Mouse (Mus musculus) CH12.LX (cell line): ENCODE measurements around the gene Tmed2. TPM values are rescaled to one million over a fixed set of nuclear protein-coding genes. Genes with fewer than 3 reads are reported as not detected.

ENCODE experiments used
- DNase-seq: peaks from one replicate; pipeline ENCODE4 v3.0.0-alpha.2; 2013; ENCODE audit errors: extremely low read depth
- H3K27ac ChIP-seq: 2 replicates; pipeline ENCODE4 v1.5.1; 2012; ENCODE audit warnings: low read depth, mild to moderate bottlenecking, control low read depth, moderate library complexity; ENCODE audit not compliant: insufficient read depth
- H3K27me3 ChIP-seq: replicated peaks from 2 replicates; pipeline ENCODE3; 2012; ENCODE audit warnings: inconsistent platforms
- H3K36me3 ChIP-seq, 2 experiments: replicated peaks in 1 of 2; 2 replicates each; pipeline versions ENCODE3 to v1.6.1; 2012; ENCODE audit warnings: inconsistent platforms in 1 of 2, low read length in 1 of 2, mild to moderate bottlenecking in 1 of 2, mixed read lengths in 1 of 2, moderate library complexity in 1 of 2; ENCODE audit not compliant: control insufficient read depth in 1 of 2, insufficient read depth in 1 of 2
- H3K4me1 ChIP-seq, 2 experiments: 2 replicates each; pipeline ENCODE4 v1.6.1; 2012; ENCODE audit warnings: inconsistent platforms in 1 of 2, moderate library complexity in 1 of 2; ENCODE audit not compliant: insufficient read depth in 2 of 2, control insufficient read depth in 1 of 2
- H3K4me2 ChIP-seq: 2 replicates; pipeline ENCODE4 v1.6.1; 2012; ENCODE audit warnings: low read depth, mild to moderate bottlenecking, control low read depth; ENCODE audit not compliant: poor library complexity, insufficient read depth, severe bottlenecking
- H3K4me3 ChIP-seq, 3 experiments: fragments of 150-350 bp in 1 of 3; sonication (generic) in 1 of 3; replicated peaks in 1 of 3; 2 replicates each; pipeline versions ENCODE3 to v1.5.1; 2011 to 2012; ENCODE audit warnings: low read depth in 2 of 3, low read length in 2 of 3, mild to moderate bottlenecking in 2 of 3, moderate library complexity in 2 of 3, control low read depth in 1 of 3, improper control_type of control experiment in 1 of 3, inconsistent platforms in 1 of 3, mixed read lengths in 1 of 3; ENCODE audit not compliant: poor library complexity in 1 of 3
- H3K79me2 ChIP-seq: replicated peaks from 2 replicates; pipeline ENCODE4 v1.6.1; 2012; ENCODE audit warnings: mild to moderate bottlenecking, moderate library complexity; ENCODE audit not compliant: control insufficient read depth, poor library complexity, insufficient read depth, severe bottlenecking; ENCODE audit errors: extremely low read depth
- H3K9ac ChIP-seq: 2 replicates; pipeline ENCODE4 v1.6.1; 2012; ENCODE audit warnings: low read depth, mild to moderate bottlenecking, control low read depth, moderate library complexity; ENCODE audit not compliant: insufficient read depth
- H3K9me3 ChIP-seq: replicated peaks from 2 replicates; pipeline ENCODE3; 2012; ENCODE audit warnings: low read length, inconsistent platforms, mixed read lengths
- BHLHE40 ChIP-seq: IDR thresholded peaks from 2 replicates; pipeline ENCODE4 v1.6.1; 2011; ENCODE audit warnings: mild to moderate bottlenecking, low read depth, low read length, improper control_type of control experiment
- CTCF ChIP-seq, 2 experiments: IDR thresholded peaks in 1 of 2; conservative IDR thresholded peaks in 1 of 2; 2 replicates each; pipeline ENCODE4 v1.5.1; 2011 to 2012; ENCODE audit warnings: low read depth in 2 of 2, low read length in 2 of 2, improper control_type of control experiment in 1 of 2, inconsistent platforms in 1 of 2, mild to moderate bottlenecking in 1 of 2, moderate library complexity in 1 of 2
- E2F4 ChIP-seq: IDR thresholded peaks from 2 replicates; pipeline ENCODE4 v1.6.1; 2011; ENCODE audit warnings: low read depth, low read length, improper control_type of control experiment; ENCODE audit not compliant: insufficient replicate concordance
- ELF1 ChIP-seq: IDR thresholded peaks from 2 replicates; pipeline ENCODE4 v1.6.1; 2014; ENCODE audit warnings: low read depth, mild to moderate bottlenecking, inconsistent platforms, low read length, improper control_type of control experiment
- EP300 ChIP-seq: IDR thresholded peaks from 2 replicates; pipeline ENCODE4 v1.6.1; 2011; ENCODE audit warnings: low read length, improper control_type of control experiment
- KAT2A ChIP-seq: IDR thresholded peaks from 2 replicates; pipeline ENCODE4 v1.6.1; 2012; ENCODE audit warnings: low read length, improper control_type of control experiment, inconsistent platforms; ENCODE audit not compliant: insufficient replicate concordance
- NELFE ChIP-seq: IDR thresholded peaks from 2 replicates; pipeline ENCODE4 v1.6.1; 2011; ENCODE audit warnings: low read depth, low read length, improper control_type of control experiment
- NRF1 ChIP-seq: IDR thresholded peaks from 2 replicates; pipeline ENCODE4 v1.6.1; 2014; ENCODE audit warnings: low read depth, mild to moderate bottlenecking, inconsistent platforms, low read length, improper control_type of control experiment, moderate library complexity
- PAX5 ChIP-seq: IDR thresholded peaks from 2 replicates; pipeline ENCODE4 v1.6.1; 2012; ENCODE audit warnings: low read length, inconsistent platforms, mixed read lengths
- POLR2A ChIP-seq: IDR thresholded peaks from 2 replicates; pipeline ENCODE4 v1.6.1; 2011; ENCODE audit warnings: low read depth, mild to moderate bottlenecking, improper control_type of control experiment, low read length
- POLR2AphosphoS2 ChIP-seq: IDR thresholded peaks from 2 replicates; pipeline ENCODE4 v1.6.1; 2011; ENCODE audit warnings: low read depth, low read length, improper control_type of control experiment
- RAD21 ChIP-seq: IDR thresholded peaks from 2 replicates; pipeline ENCODE4 v1.6.1; 2011; ENCODE audit warnings: low read depth, mild to moderate bottlenecking, low read length, improper control_type of control experiment, moderate library complexity
- RCOR1 ChIP-seq: conservative IDR thresholded peaks from 2 replicates; pipeline ENCODE4 v1.6.1; 2012; ENCODE audit warnings: low read depth, mild to moderate bottlenecking, inconsistent platforms, low read length, improper control_type of control experiment
- SIN3A ChIP-seq: IDR thresholded peaks from 2 replicates; pipeline ENCODE4 v1.6.1; 2012; ENCODE audit warnings: low read length, improper control_type of control experiment, inconsistent platforms
- SMC3 ChIP-seq: IDR thresholded peaks from 2 replicates; pipeline ENCODE4 v1.6.1; 2011; ENCODE audit warnings: low read depth, low read length, improper control_type of control experiment
- ZMIZ1 ChIP-seq: IDR thresholded peaks from 2 replicates; pipeline ENCODE4 v1.6.1; 2012; ENCODE audit warnings: low read depth, mild to moderate bottlenecking, inconsistent platforms, low read length, improper control_type of control experiment
- ZNF384 ChIP-seq: IDR thresholded peaks from 2 replicates; pipeline ENCODE4 v1.6.1; 2012; ENCODE audit warnings: low read depth, low read length, improper control_type of control experiment, inconsistent platforms
- dilution Hi-C: fragments of 300-500 bp; cut with MboI; formaldehyde crosslinking; loops from 2 replicates; pipeline ENCODE4 v1.14.3; 2020; ENCODE audit warnings: low sequenced_read_pairs; ENCODE audit not compliant: extremely low pct_unique_long_range_greater_than_20kb, extremely low pct_ligation_motif_present
- in situ Hi-C: fragments of 300-500 bp; cut with MboI; formaldehyde crosslinking; loops from 3 replicates; pipeline ENCODE4 v1.14.3; 2019; ENCODE audit warnings: low sequenced_read_pairs, low pct_ligation_motif_present, low pct_unique_long_range_greater_than_20kb, mixed read lengths
- polyA plus RNA-seq: library from polyadenylated mRNA; unstranded; fragments of >175 nt; gene quantifications from 2 replicates; pipeline ENCODE4 v1.2.1, GENCODE M21; 2012; ENCODE audit warnings: low read depth; ENCODE audit not compliant: insufficient read length
- total RNA-seq, 2 experiments: library from RNA; depleted of rRNA; stranded (reverse); fragments of 300-350 nt in 1 of 2; fragments of >200 nt in 1 of 2; gene quantifications; 2 replicates each; pipeline ENCODE4 v1.2.3; 2012 to 2014

Gene Tmed2
- total and polyA plus RNA-seq, 3 experiments: 205 to 769 (median 301) TPM

- TF ChIP-seq ZNF384 (peak; percentile 38; the same call in 1 of the 2 replicates), POLR2A (no peak), POLR2AphosphoS2 (no peak), BHLHE40 (0 out of 2 replicates have a peak, but pooled peaks have one; percentile 22), E2F4 (no peak)
These were observed 1.4 kb upstream of the Tmed2 start (continued) for GRCm38 (mm10) chr5:124538813-124539792.

- H3K27ac ChIP-seq: no peak overlapping the region
- dilution Hi-C loops (no loop called here), in situ Hi-C loops (no loop called here)
- peaks cover 41% of the 10 kb centered on the region for H3K79me2 ChIP-seq
- H3K4me3 ChIP-seq: peak overlapping the region in 2 of 3 experiments; percentile 48 to 53
- peaks cover 3 to 55% of the 10 kb centered on the region in 2 experiments; a peak in 3 of 4 replicates for H3K4me1 ChIP-seq
- H3K27me3 ChIP-seq: no peaks in the 10 kb centered on the region
- no peaks in the 10 kb centered on the region for H3K9me3 ChIP-seq
- H3K36me3 ChIP-seq: peaks cover 15 to 27% of the 10 kb centered on the region in 2 experiments
- H3K9ac ChIP-seq: 0 out of 2 replicates have a peak overlapping the region, but pooled peaks have one; percentile 20
- peak overlapping the region; percentile 10; the same call in 1 of the 2 replicates for H3K4me2 ChIP-seq
- no peak for DNase-seq
- TF ChIP-seq ZMIZ1 (no peak), SMC3 (no peak), NELFE (no peak), NRF1 (no peak), PAX5 (no peak), POLR2A (no peak), KAT2A (no peak), RCOR1 (no peak), RAD21 (no peak), BHLHE40 (no peak), ELF1 (no peak), CTCF (conservative IDR thresholded peaks at IDR 0.05 in 1 of 2, IDR thresholded peaks at IDR 0.05 in 1 of 2; ENCODE audit: low read depth in 2 of 2, low read length in 2 of 2) (no peak), EP300 (no peak), SIN3A (no peak)
These were observed 590 bp upstream of the Tmed2 start for GRCm38 (mm10) chr5:124539905-124540304.
